Mouse (Mus musculus) right cerebral cortex, adult 18-20 months (tissue): ENCODE data around the gene Slc3a1.

Source experiments
- DNase-seq: peaks from one replicate; pipeline ENCODE4 v3.0.0; 2022; ENCODE audit warnings: mixed read lengths

The Slc3a1 gene

GRCm38 (mm10) chr17:85038311-85038710 is 10.1 kb downstream of the Slc3a1 start:
- DNase-seq = no peak

GRCm38 (mm10) chr17:85038761-85039160 is 10.6 kb downstream of the Slc3a1 start:
- no peak for DNase-seq

GRCm38 (mm10) chr17:85040913-85041312 is 12.7 kb downstream of the Slc3a1 start:
- DNase-seq = no peak

- DNase-seq = no peak
Measured at GRCm38 (mm10) chr17:85042419-85042818, 14.2 kb downstream of the Slc3a1 start.

GRCm38 (mm10) chr17:85043404-85043816 is 15.2 kb downstream of the Slc3a1 start:
- DNase-seq = no peak

- no peak for DNase-seq
Measured at GRCm38 (mm10) chr17:85044466-85044865, 16.3 kb downstream of the Slc3a1 start.

GRCm38 (mm10) chr17:85045160-85045559 is 17.0 kb downstream of the Slc3a1 start:
- DNase-seq = no peak

GRCm38 (mm10) chr17:85048379-85048778 is 20.2 kb downstream of the Slc3a1 start:
- DNase-seq = no peak

- DNase-seq = no peak
Measured at GRCm38 (mm10) chr17:85058276-85058675, 30.1 kb downstream of the Slc3a1 start.

GRCm38 (mm10) chr17:85059136-85059535 is 31.0 kb downstream of the Slc3a1 start:
- no peak for DNase-seq

- no peak for DNase-seq
Measured at GRCm38 (mm10) chr17:85063560-85063959, 35.4 kb downstream of the Slc3a1 start.

- peak; percentile 38 for DNase-seq
Measured at GRCm38 (mm10) chr17:85067331-85067730, 39.2 kb downstream of the Slc3a1 start.

GRCm38 (mm10) chr17:85070658-85071057 is 42.5 kb downstream of the Slc3a1 start:
- DNase-seq = no peak

GRCm38 (mm10) chr17:85071088-85071775 is 43.1 kb downstream of the Slc3a1 start:
- DNase-seq = no peak

- no peak for DNase-seq
Measured at GRCm38 (mm10) chr17:85072383-85072782, 44.2 kb downstream of the Slc3a1 start.

- DNase-seq = no peak
Measured at GRCm38 (mm10) chr17:85073214-85073613, 45.0 kb downstream of the Slc3a1 start.

- DNase-seq = no peak
Measured at GRCm38 (mm10) chr17:85074083-85074482, 45.9 kb downstream of the Slc3a1 start.

- no peak for DNase-seq
Measured at GRCm38 (mm10) chr17:85079276-85079675, 51.1 kb downstream of the Slc3a1 start.

- no peak for DNase-seq
Measured at GRCm38 (mm10) chr17:85080781-85081180, 52.6 kb downstream of the Slc3a1 start.

GRCm38 (mm10) chr17:85085335-85085734 is 57.2 kb downstream of the Slc3a1 start:
- no peak for DNase-seq

- no peak for DNase-seq
Measured at GRCm38 (mm10) chr17:85086501-85086900, 58.3 kb downstream of the Slc3a1 start.

GRCm38 (mm10) chr17:85087591-85087990 is 59.4 kb downstream of the Slc3a1 start:
- DNase-seq = no peak

- DNase-seq = no peak
Measured at GRCm38 (mm10) chr17:85088401-85088800, 60.2 kb downstream of the Slc3a1 start.

- no peak for DNase-seq
Measured at GRCm38 (mm10) chr17:85089011-85089410, 60.8 kb downstream of the Slc3a1 start.

- no peak for DNase-seq
Measured at GRCm38 (mm10) chr17:85089621-85090020, 61.4 kb downstream of the Slc3a1 start.
